Mouse (Mus musculus) kidney, embryonic 14.5 days (tissue): ENCODE measurements around the gene Ccl22. TPM values are rescaled to one million over a fixed set of nuclear protein-coding genes. Genes with fewer than 3 reads are reported as not detected.

ENCODE experiments used
- ATAC-seq: fragments of 200-750 bp; cut with Nextera tagmentation; 2 replicates; pipeline ENCODE4 v1.8.0; 2017; ENCODE audit warnings: moderate number of reproducible peaks, mild to moderate bottlenecking, moderate TSS enrichment, moderate library complexity; ENCODE audit not compliant: low FRiP score, low TSS enrichment
- H3K27ac ChIP-seq: fragments of 300-500 bp; sonication (generic); 2 replicates; pipeline ENCODE4 v1.5.1; 2014; ENCODE audit warnings: low read depth, mild to moderate bottlenecking, low read length, moderate library complexity, mixed read lengths
- H3K27me3 ChIP-seq: fragments of 300-500 bp; sonication (generic); 2 replicates; pipeline ENCODE4 v1.6.1; 2014; ENCODE audit warnings: mild to moderate bottlenecking, low read length; ENCODE audit not compliant: control insufficient read depth, insufficient read depth
- H3K36me3 ChIP-seq: fragments of 300-500 bp; sonication (generic); 2 replicates; pipeline ENCODE4 v1.6.1; 2014; ENCODE audit warnings: low read length, mixed read lengths; ENCODE audit not compliant: control insufficient read depth, insufficient read depth
- H3K4me1 ChIP-seq: fragments of 300-500 bp; sonication (generic); 2 replicates; pipeline ENCODE4 v1.6.1; 2014; ENCODE audit warnings: low read length, mixed read lengths; ENCODE audit not compliant: control insufficient read depth, insufficient read depth
- H3K4me2 ChIP-seq: fragments of 300-500 bp; sonication (generic); replicated peaks from 2 replicates; pipeline ENCODE4 v1.6.1; 2014; ENCODE audit warnings: low read depth, mild to moderate bottlenecking, low read length
- H3K4me3 ChIP-seq: fragments of 300-500 bp; sonication (generic); 2 replicates; pipeline ENCODE4 v1.5.1; 2014; ENCODE audit warnings: mild to moderate bottlenecking, low read length
- H3K9ac ChIP-seq: fragments of 300-500 bp; sonication (generic); 2 replicates; pipeline ENCODE4 v1.6.1; 2014; ENCODE audit warnings: low read depth, mild to moderate bottlenecking, low read length, moderate library complexity
- H3K9me3 ChIP-seq: fragments of 300-500 bp; sonication (generic); 2 replicates; pipeline ENCODE4 v1.6.1; 2016; ENCODE audit warnings: low read length; ENCODE audit not compliant: control insufficient read depth
- WGBS: fragments of 180-500 bp; shearing (Covaris S2); extraction: QIAGEN DNeasy Blood & Tissue Kit; methylation state at CpG from one replicate; pipeline ENCODE4 v1.1.7; 2014; 5-methylcytosine and 5-hydroxymethylcytosine counted together
- polyA plus RNA-seq: library from polyadenylated mRNA; unstranded; fragments of >200 nt; fragmentation: Nextera tagmentation; extraction: Ambion mirVana; gene quantifications from 2 replicates; pipeline ENCODE4 v1.2.1, GENCODE M21; 2014

Ccl22 gene
- polyA plus RNA-seq, 1 experiment from 2014 or later, result not detected

DNA sequence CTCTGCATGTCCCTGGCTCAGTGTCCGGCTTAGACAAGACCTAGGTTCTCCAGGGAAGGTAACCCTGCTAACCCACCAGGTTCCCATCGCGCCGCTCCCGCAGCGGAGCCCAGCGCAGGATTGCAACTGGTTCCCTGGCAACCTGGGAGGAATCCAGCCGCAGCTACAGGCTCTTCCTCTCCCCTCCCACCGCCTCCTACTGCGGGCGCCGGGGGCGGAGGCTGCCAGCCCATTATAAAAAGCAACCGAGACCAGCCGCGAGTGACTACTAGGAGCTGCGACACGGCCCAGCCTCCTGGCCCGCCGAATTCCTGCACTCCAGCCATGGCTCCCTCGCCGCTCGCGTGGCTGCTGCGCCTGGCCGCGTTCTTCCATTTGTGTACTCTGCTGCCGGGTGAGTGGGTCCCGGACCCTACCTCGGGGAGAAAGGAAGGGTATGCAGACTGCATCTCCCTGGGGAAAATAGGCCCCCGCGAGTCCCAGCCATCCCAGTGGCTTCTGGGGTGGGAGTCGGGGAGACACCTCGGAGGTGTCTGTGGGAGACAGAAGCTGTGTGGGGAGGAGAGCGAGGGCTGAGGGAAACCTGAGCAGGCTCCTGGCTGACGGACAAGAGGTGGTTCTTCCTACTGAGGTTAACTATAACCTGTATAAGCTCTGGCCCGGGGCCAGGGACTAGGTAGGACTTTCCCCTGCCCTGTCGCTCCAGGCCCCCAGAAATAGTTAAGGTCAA lies 26.7 kb downstream of the Ccl22 start, which contains the start of gene Cx3cl1:
Gene Cx3cl1, plus strand, starts transcription at position 69 of the 730 bp plus-strand sequence.
- Histone ChIP-seq H3K4me2 (peak within 1 kb of the TSS; percentile 93), H3K9ac (peak within 1 kb of the TSS; percentile 61), H3K4me3 (peak within 1 kb of the TSS; percentile 46), H3K4me1 (peaks cover 13% of the 10 kb centered on the region), H3K9me3 (no peaks in the 10 kb centered on the region), H3K27ac (no peak within 1 kb of the TSS), H3K36me3 (no peaks in the 10 kb centered on the region), H3K27me3 (peaks cover 32% of the 10 kb centered on the region)
- ATAC-seq, result peak; percentile 85
- WGBS, result under 1% methylated on average over 38 of the region's 38 CpGs

DNA sequence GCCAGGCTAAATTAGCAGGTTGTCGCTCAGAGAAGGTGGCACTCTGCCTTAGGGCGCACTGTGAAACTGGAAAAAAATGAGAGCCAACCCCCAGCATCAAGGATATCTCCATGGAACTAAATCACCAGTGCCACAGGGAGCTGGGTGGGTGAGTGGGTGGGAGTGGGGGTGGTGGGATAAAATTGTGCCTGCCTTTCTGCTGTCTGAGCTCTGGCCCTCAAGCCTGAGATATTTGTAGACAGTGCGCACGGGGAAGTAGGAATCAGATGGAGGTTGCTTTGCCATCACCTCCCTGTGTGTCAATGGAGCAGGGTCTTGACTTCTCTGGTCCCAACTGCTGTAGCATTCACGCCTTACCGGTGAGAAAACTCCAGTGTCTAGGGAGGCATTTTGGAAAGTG lies 27.7 kb downstream of the Ccl22 start:
- Histone ChIP-seq H3K27me3 (peaks cover 32% of the 10 kb centered on the region), H3K4me2 (no peak overlapping the region; the same call in 1 of the 2 replicates), H3K27ac (no peak overlapping the region), H3K4me3 (no peak overlapping the region), H3K9ac (no peak overlapping the region), H3K36me3 (no peaks in the 10 kb centered on the region), H3K9me3 (no peaks in the 10 kb centered on the region), H3K4me1 (peaks cover 15% of the 10 kb centered on the region)
- no peak for ATAC-seq
- WGBS, result 47% methylated on average over 6 of the region's 6 CpGs

DNA sequence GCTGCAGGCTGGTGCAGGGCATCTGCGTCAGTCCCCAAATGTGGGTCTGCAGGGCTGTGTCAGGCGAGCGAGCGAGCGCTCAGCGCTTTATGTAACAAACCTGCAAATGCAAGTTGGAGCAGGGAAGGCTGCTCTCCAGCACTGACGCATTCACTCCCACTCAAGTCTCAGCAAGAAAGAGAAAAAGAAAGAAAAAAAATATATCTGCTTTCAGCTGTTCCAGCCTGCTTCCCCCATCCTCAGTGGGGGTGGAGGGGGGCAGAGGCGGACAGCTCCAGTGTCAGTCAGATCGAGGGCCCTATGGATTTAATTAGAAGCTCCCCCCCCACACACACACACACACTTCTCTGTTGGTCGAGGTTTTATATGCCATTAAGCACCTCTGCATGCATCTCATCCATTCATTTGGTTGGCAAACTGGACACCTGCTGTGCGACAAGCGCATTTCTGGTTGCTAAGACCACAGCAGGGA lies 28.3 kb downstream of the Ccl22 start:
- no peaks in the 10 kb centered on the region for H3K36me3 ChIP-seq
- H3K9me3 ChIP-seq, result no peaks in the 10 kb centered on the region
- no peak overlapping the region for H3K4me2 ChIP-seq
- H3K27me3 ChIP-seq, result peaks cover 32% of the 10 kb centered on the region
- peaks cover 20% of the 10 kb centered on the region for H3K4me1 ChIP-seq
- H3K27ac ChIP-seq, result no peak overlapping the region
- no peak for ATAC-seq
- no peak overlapping the region for H3K4me3 ChIP-seq
- H3K9ac ChIP-seq, result no peak overlapping the region
- 27% methylated on average over 12 of the region's 12 CpGs for WGBS

DNA sequence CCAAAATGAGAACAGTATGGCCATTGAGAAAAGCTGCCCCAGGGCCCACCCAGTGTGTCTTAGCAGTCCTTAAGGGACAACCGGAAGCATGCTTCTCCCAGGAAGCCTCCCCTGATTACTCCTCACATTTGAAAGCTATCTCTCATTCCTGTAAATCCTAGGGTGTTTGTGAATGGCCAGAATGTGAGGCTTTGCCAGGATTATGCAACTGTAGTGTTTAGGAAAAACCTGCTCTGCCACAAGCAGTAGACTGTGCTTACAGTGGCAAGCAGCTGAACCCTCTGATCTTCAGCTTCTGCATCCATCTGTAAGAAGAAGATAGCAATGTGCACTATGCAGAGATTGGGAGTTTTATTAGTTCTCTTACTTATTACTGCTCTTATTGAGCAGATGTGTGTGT lies 29.2 kb downstream of the Ccl22 start:
- Histone ChIP-seq H3K27ac (no peak overlapping the region), H3K4me1 (peaks cover 20% of the 10 kb centered on the region), H3K27me3 (peaks cover 32% of the 10 kb centered on the region), H3K4me3 (no peak overlapping the region), H3K9ac (no peak overlapping the region), H3K9me3 (no peaks in the 10 kb centered on the region), H3K4me2 (no peak overlapping the region), H3K36me3 (no peaks in the 10 kb centered on the region)
- 94% methylated on average over 1 of the region's 1 CpGs for WGBS
- no peak for ATAC-seq

DNA sequence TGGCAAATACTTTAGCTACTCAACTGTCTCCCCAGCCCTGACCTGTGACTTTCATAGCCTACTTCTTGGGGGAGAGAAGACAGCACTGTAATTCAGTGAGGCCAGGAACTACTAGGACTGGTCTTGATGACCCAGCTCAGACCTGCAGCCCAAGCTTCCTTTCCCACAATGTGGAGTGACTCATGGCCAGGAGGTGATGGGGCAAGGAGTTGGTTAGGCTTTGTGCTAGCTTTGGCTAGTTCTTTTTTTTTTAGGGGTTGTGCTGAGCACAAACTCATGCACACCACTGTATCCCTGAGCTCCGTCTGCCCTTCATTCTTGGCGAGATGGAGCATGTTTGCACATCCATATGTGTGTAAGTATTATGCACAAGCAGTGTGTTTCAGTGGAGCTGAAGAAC lies 31.0 kb downstream of the Ccl22 start:
- H3K9me3 ChIP-seq, result no peaks in the 10 kb centered on the region
- H3K4me3 ChIP-seq, result no peak overlapping the region
- H3K27ac ChIP-seq, result no peak overlapping the region
- peaks cover 18% of the 10 kb centered on the region for H3K27me3 ChIP-seq
- H3K36me3 ChIP-seq, result no peaks in the 10 kb centered on the region
- no peak overlapping the region for H3K4me2 ChIP-seq
- H3K4me1 ChIP-seq, result peaks cover 19% of the 10 kb centered on the region
- no peak overlapping the region for H3K9ac ChIP-seq
- WGBS, result 83% methylated on average over 2 of the region's 2 CpGs
- no peak for ATAC-seq

DNA sequence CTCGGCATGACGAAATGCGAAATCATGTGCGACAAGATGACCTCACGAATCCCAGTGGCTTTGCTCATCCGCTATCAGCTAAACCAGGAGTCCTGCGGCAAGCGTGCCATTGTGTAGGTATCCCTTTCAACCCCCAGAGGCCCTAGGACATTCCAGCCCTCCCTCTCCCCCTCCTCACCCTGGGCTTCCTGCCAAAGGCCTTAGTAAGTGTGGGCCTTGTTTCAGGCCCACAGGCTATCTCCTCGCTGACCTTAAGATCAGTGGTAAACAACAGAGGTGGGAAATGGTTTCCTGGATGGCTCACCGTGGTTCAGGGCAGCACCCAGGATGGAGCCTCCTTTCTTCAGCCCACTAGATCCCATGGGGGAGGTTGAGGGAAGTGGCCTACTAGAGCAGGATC lies 32.6 kb downstream of the Ccl22 start:
- 75% methylated on average over 10 of the region's 10 CpGs for WGBS
- peaks cover 15% of the 10 kb centered on the region for H3K4me1 ChIP-seq
- H3K4me2 ChIP-seq, result no peak overlapping the region
- no peak overlapping the region for H3K9ac ChIP-seq
- no peaks in the 10 kb centered on the region for H3K36me3 ChIP-seq
- peak overlapping the region; percentile 12; the same call in 1 of the 2 replicates for H3K27ac ChIP-seq
- no peak for ATAC-seq
- H3K27me3 ChIP-seq, result peaks cover 6% of the 10 kb centered on the region
- H3K4me3 ChIP-seq, result no peak overlapping the region
- H3K9me3 ChIP-seq, result no peaks in the 10 kb centered on the region

DNA sequence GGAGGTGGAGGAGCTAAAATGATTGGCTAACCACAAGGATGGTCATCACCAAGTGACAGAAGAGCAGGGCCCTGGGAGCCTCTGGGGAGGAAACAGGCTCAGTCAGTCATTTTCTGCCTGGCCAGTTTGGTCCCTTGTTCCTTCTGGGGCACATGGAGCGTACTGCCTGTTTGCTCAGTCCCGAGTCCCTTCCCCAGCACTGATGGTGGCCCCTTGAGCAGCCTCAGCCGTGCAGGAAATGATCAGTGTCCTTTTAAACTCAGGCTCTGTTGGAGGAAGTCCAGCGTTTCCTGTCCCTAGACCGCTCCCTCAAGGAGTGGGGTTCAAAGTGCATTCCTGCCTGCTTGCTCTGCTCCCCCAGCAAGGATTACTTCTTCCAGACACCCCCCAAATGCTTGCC lies 33.1 kb downstream of the Ccl22 start:
- Histone ChIP-seq H3K4me2 (no peak overlapping the region), H3K36me3 (no peaks in the 10 kb centered on the region), H3K9me3 (no peaks in the 10 kb centered on the region), H3K9ac (no peak overlapping the region), H3K27me3 (peaks cover 5% of the 10 kb centered on the region; the same call in 1 of the 2 replicates), H3K4me3 (no peak overlapping the region), H3K27ac (peak overlapping the region; percentile 12; the same call in 1 of the 2 replicates), H3K4me1 (peaks cover 15% of the 10 kb centered on the region)
- ATAC-seq, result 0 out of 2 replicates have a peak, but pooled peaks have one; percentile 37
- 35% methylated on average over 5 of the region's 5 CpGs for WGBS

DNA sequence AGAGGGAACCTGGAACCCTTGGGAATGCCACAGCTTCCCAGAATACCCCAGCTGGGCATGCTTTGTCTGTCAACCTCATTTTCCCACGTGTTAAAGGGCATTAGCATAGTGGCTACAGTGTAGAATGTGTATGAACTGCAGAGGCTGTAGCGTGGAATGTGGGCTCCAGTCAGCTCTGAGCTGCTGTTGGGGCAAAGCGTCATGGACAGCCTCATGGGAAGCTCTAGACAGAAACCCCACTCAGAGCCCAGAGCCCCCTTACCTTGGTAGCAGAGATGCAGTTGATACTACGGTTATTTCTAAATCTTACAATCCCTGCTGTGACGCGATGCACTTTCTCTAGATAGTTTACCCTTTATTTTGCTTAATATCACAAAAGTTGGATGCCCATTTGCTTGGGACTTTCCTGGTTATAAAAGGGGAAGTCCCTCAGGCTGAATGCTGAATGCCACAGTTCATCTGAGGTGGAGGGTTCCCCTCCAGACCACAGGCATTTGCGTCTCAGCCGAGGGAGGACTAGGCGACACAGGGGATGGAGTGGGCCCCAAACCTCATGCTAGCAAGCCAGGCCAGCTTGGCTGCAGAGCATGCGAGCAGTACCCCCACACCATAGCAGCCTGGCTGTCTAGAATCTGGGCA lies 33.6 kb downstream of the Ccl22 start:
- peaks cover 15% of the 10 kb centered on the region for H3K4me1 ChIP-seq
- no peaks in the 10 kb centered on the region for H3K9me3 ChIP-seq
- no peaks in the 10 kb centered on the region for H3K36me3 ChIP-seq
- H3K4me2 ChIP-seq, result no peak overlapping the region
- no peak for ATAC-seq
- no peak overlapping the region for H3K9ac ChIP-seq
- no peak overlapping the region for H3K4me3 ChIP-seq
- WGBS, result 74% methylated on average over 10 of the region's 10 CpGs
- peaks cover 3% of the 10 kb centered on the region; the same call in 1 of the 2 replicates for H3K27me3 ChIP-seq
- H3K27ac ChIP-seq, result peak overlapping the region; percentile 12; the same call in 1 of the 2 replicates
